Mouse (Mus musculus): ENCODE measurements at regions not wholly inside any gene's neighbourhood (a gene's known extent, or its start where the extent isn't known, plus 50 kb on each side); places are given as distances from the start of the nearest gene placed in this dataset.

GRCm38 (mm10) chr2:93106581-93106980, 60.6 kb upstream of the Prdm11 start:
- Histone ChIP-seq H3K4me3 (ENCODE audit: low read depth, low read length) (no peak overlapping the region), H3K36me3 (ENCODE audit: insufficient read depth) (no peaks in the 10 kb centered on the region), H3K4me1 (ENCODE audit: insufficient read depth) (no peaks in the 10 kb centered on the region), H3K9ac (no peak overlapping the region), H3K27ac (ENCODE audit: low read depth) (no peak overlapping the region), H3K9me3 (ENCODE audit: low read depth, low read length) (no peaks in the 10 kb centered on the region), H3K4me2 (no peak overlapping the region), H3K27me3 (ENCODE audit: insufficient read depth, low read length) (no peaks in the 10 kb centered on the region)
- DNase-seq (no peak), ATAC-seq (ENCODE audit: insufficient read depth) (no peak; the same call in 1 of the 2 replicates)
- 44% methylated on average over 6 of the region's 6 CpGs for WGBS
- TF ChIP-seq CTCF (IDR thresholded peaks at IDR 0.05; ENCODE audit: low read depth) = no peak

GRCm38 (mm10) chr2:93101991-93102390, 56.0 kb upstream of the Prdm11 start:
- DNase-seq = no peak
- no peak overlapping the region for H3K4me2 ChIP-seq
- TF ChIP-seq CTCF (IDR thresholded peaks at IDR 0.05; ENCODE audit: low read depth) = no peak

GRCm38 (mm10) chr2:93099780-93100179, 53.8 kb upstream of the Prdm11 start:
- WGBS = 28% methylated on average over 3 of the region's 3 CpGs
- no peak overlapping the region for H3K4me3 ChIP-seq (ENCODE audit: low read depth, low read length)
- no peak for TF ChIP-seq CTCF (IDR thresholded peaks at IDR 0.05; ENCODE audit: low read depth)
- no peak overlapping the region for H3K4me2 ChIP-seq
- no peak overlapping the region for H3K9ac ChIP-seq
- no peak for DNase-seq
- no peaks in the 10 kb centered on the region for H3K27me3 ChIP-seq (ENCODE audit: insufficient read depth, low read length)
- no peaks in the 10 kb centered on the region for H3K9me3 ChIP-seq (ENCODE audit: low read depth, low read length)
- no peaks in the 10 kb centered on the region for H3K36me3 ChIP-seq (ENCODE audit: insufficient read depth)
- ATAC-seq (ENCODE audit: insufficient read depth) = peak; percentile 18; the same call in 1 of the 2 replicates
- no peak overlapping the region for H3K27ac ChIP-seq (ENCODE audit: low read depth)
- H3K4me1 ChIP-seq (ENCODE audit: insufficient read depth) = 0 out of 2 replicates have a peak, but pooled peaks cover 3% of the 10 kb centered on the region

More at GRCm38 (mm10) chr2:93101991-93102390, 56.0 kb upstream of the Prdm11 start:
- H3K36me3 ChIP-seq (ENCODE audit: insufficient read depth) = no peaks in the 10 kb centered on the region
- H3K4me3 ChIP-seq (ENCODE audit: low read depth, low read length) = no peak overlapping the region
- no peak overlapping the region for H3K9ac ChIP-seq
- WGBS = 82% methylated on average over 8 of the region's 8 CpGs
- H3K4me1 ChIP-seq (ENCODE audit: insufficient read depth) = 0 out of 2 replicates have a peak, but pooled peaks cover 3% of the 10 kb centered on the region
- H3K27ac ChIP-seq (ENCODE audit: low read depth) = no peak overlapping the region
- H3K27me3 ChIP-seq (ENCODE audit: insufficient read depth, low read length) = no peaks in the 10 kb centered on the region
- no peaks in the 10 kb centered on the region for H3K9me3 ChIP-seq (ENCODE audit: low read depth, low read length)
- no peak for ATAC-seq (ENCODE audit: insufficient read depth)

GRCm38 (mm10) chr2:93097016-93097415, 51.0 kb upstream of the Prdm11 start:
- Histone ChIP-seq H3K27me3 (ENCODE audit: insufficient read depth, low read length) (no peaks in the 10 kb centered on the region), H3K27ac (ENCODE audit: low read depth) (no peak overlapping the region), H3K9ac (no peak overlapping the region), H3K4me2 (no peak overlapping the region), H3K4me1 (ENCODE audit: insufficient read depth) (0 out of 2 replicates have a peak, but pooled peaks cover 3% of the 10 kb centered on the region), H3K36me3 (ENCODE audit: insufficient read depth) (no peaks in the 10 kb centered on the region), H3K9me3 (ENCODE audit: low read depth, low read length) (no peaks in the 10 kb centered on the region), H3K4me3 (ENCODE audit: low read depth, low read length) (no peak overlapping the region)
- TF ChIP-seq CTCF (IDR thresholded peaks at IDR 0.05; ENCODE audit: low read depth) = no peak
- 88% methylated on average over 2 of the region's 2 CpGs for WGBS
- no peak for DNase-seq
- ATAC-seq (ENCODE audit: insufficient read depth) = no peak

- ATAC-seq (ENCODE audit: insufficient read depth) (no peak), DNase-seq (no peak)
- Histone ChIP-seq H3K4me1 (ENCODE audit: insufficient read depth) (0 out of 2 replicates have a peak, but pooled peaks cover 3% of the 10 kb centered on the region), H3K9ac (no peak overlapping the region), H3K27ac (ENCODE audit: low read depth) (no peak overlapping the region), H3K4me2 (no peak overlapping the region), H3K36me3 (ENCODE audit: insufficient read depth) (no peaks in the 10 kb centered on the region), H3K27me3 (ENCODE audit: insufficient read depth, low read length) (no peaks in the 10 kb centered on the region), H3K4me3 (ENCODE audit: low read depth, low read length) (no peak overlapping the region), H3K9me3 (ENCODE audit: low read depth, low read length) (no peaks in the 10 kb centered on the region)
- TF ChIP-seq CTCF (IDR thresholded peaks at IDR 0.05; ENCODE audit: low read depth) = no peak
- 77% methylated on average over 6 of the region's 6 CpGs for WGBS
Measured at GRCm38 (mm10) chr2:93096078-93096729, 50.2 kb upstream of the Prdm11 start.
